Mouse (Mus musculus) layer of hippocampus, adult 9-10 months (tissue): ENCODE data around the gene Noct.

Experiments used
- DNase-seq: peaks from one replicate; pipeline ENCODE4 v3.0.0; 2022; ENCODE audit warnings: low spot score

The Noct gene

GRCm38 (mm10) chr3:51232205-51232910 is 8.1 kb downstream of the Noct start:
- DNase-seq, result no peak

- DNase-seq, result no peak
These were observed 9.2 kb downstream of the Noct start for GRCm38 (mm10) chr3:51233474-51233873.

GRCm38 (mm10) chr3:51233918-51234751 is 9.9 kb downstream of the Noct start:
- DNase-seq, result peak; percentile 79

GRCm38 (mm10) chr3:51234752-51235055 is 10.5 kb downstream of the Noct start:
- DNase-seq, result no peak

- DNase-seq, result no peak
These were observed 14.3 kb downstream of the Noct start for GRCm38 (mm10) chr3:51238515-51238914.

- DNase-seq, result no peak
These were observed 15.3 kb downstream of the Noct start for GRCm38 (mm10) chr3:51239541-51239940.

GRCm38 (mm10) chr3:51247704-51248103 is 23.5 kb downstream of the Noct start:
- DNase-seq, result no peak

- no peak for DNase-seq
These were observed 24.4 kb downstream of the Noct start for GRCm38 (mm10) chr3:51248600-51248999.

GRCm38 (mm10) chr3:51249460-51249859 is 25.2 kb downstream of the Noct start:
- DNase-seq, result no peak

GRCm38 (mm10) chr3:51249866-51250265 is 25.6 kb downstream of the Noct start:
- DNase-seq, result no peak

- DNase-seq, result no peak
These were observed 26.8 kb downstream of the Noct start for GRCm38 (mm10) chr3:51251057-51251456.

- no peak for DNase-seq
These were observed 28.0 kb downstream of the Noct start for GRCm38 (mm10) chr3:51252223-51252622.

- DNase-seq, result no peak
These were observed 28.6 kb downstream of the Noct start for GRCm38 (mm10) chr3:51252689-51253402.

- no peak for DNase-seq
These were observed 30.5 kb downstream of the Noct start for GRCm38 (mm10) chr3:51254784-51255183.

GRCm38 (mm10) chr3:51256450-51256849 is 32.2 kb downstream of the Noct start:
- DNase-seq, result no peak

- DNase-seq, result no peak
These were observed 33.8 kb downstream of the Noct start for GRCm38 (mm10) chr3:51258070-51258469.

GRCm38 (mm10) chr3:51262942-51263341 is 38.7 kb downstream of the Noct start:
- DNase-seq, result no peak

- no peak for DNase-seq
These were observed 44.2 kb downstream of the Noct start for GRCm38 (mm10) chr3:51268434-51268833.

GRCm38 (mm10) chr3:51270069-51270817 is 46.0 kb downstream of the Noct start:
- no peak for DNase-seq

- peak; percentile 97 for DNase-seq
These were observed 51.7 kb downstream of the Noct start for GRCm38 (mm10) chr3:51275956-51276398.

GRCm38 (mm10) chr3:51276421-51277111 is 52.3 kb downstream of the Noct start:
- DNase-seq, result no peak
